Mouse (Mus musculus) c-Kit-positive CD71-positive TER-119-negative erythroid progenitor cells, embryonic 14.5 days (primary cell): ENCODE measurements at regions not wholly inside any gene's neighbourhood (a gene's known extent, or its start where the extent isn't known, plus 50 kb on each side); places are given as distances from the start of the nearest gene placed in this dataset.
A peak's percentile ranks its signal among the peaks of the same experiment; 100 is the strongest.
"Not testable (repeated sequence)": the region's sequence is repeated elsewhere in the genome, so short reads cannot be mapped to it uniquely, and the experiment has no call there.

ENCODE experiments used
- DNase-seq: peaks from one replicate; pipeline ENCODE4 v3.0.0-alpha.2; 2013; ENCODE audit warnings: low read depth

- DNase-seq = no peak
Measured at GRCm38 (mm10) chr9:88221276-88221675, 105.7 kb upstream of the Nt5e start.

GRCm38 (mm10) chr9:88221850-88222353 is 105.1 kb upstream of the Nt5e start:
- DNase-seq = peak; percentile 11

GRCm38 (mm10) chr9:88237126-88237525 is 89.9 kb upstream of the Nt5e start:
- DNase-seq = no peak

DNA sequence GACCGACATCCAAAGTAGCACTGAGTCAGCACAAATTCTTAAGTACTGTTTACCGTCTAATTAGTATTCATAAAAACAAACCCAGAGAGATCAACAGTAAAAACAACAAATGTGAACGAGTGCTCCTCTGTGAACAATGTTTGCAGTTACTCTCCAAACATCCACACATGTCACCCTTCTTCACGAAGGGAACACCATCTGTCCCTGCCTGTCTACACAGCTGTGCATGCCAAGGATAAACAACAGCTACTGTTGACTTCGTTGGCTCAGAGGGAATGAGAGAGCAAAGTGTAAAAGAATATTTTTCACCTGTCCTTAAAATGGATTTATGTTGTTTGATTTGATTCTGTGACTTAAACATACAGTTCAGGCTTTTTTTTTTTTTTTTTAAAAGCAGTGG is 88.7 kb upstream of the Nt5e start:
- no peak for DNase-seq

DNA sequence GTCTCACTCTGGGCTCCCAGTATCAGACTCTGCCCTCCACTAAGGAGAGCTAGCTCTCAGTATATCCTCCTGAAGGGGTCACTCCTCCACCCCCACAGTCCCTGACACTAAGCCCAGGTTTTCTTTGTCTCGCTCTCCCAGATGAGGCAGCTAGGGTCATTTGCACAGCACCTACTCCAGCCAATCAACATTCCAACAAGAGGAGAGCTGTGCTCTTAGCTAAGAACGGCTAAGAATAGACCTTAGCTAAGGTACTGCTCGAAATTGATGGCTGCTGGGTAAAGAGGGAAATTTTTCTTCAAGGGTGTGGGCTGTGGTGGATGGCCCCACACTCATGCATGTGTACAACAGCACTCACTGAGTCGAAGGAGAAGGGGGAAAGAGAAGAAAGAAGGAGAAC is 86.3 kb upstream of the Nt5e start:
- DNase-seq = no peak

GRCm38 (mm10) chr9:88241203-88241995 is 85.6 kb upstream of the Nt5e start:
- peak; percentile 62 for DNase-seq

- DNase-seq = no peak
Measured at GRCm38 (mm10) chr9:88242530-88242929, 84.5 kb upstream of the Nt5e start.

DNA sequence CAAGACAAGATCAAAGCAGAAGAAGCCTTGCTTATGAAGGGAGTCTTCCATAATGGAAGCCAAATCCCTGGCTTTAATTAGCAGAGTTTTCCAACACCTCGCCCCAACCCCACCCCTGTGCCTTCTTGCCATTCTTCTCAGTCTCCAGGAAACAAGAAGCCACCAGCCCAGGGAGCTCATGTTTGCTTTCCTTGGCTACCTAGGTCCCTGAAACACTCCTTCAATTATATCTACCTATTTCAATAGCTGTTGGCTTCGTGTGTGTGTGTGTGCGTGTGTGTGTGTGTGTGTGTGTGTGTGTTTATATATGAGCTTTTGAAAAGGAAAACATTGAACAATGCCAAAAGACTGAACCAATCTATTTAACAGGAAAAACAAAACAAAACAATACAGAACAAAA is 82.5 kb upstream of the Nt5e start:
- DNase-seq = no peak

GRCm38 (mm10) chr9:88255948-88256347 is 71.0 kb upstream of the Nt5e start:
- no peak for DNase-seq

DNA sequence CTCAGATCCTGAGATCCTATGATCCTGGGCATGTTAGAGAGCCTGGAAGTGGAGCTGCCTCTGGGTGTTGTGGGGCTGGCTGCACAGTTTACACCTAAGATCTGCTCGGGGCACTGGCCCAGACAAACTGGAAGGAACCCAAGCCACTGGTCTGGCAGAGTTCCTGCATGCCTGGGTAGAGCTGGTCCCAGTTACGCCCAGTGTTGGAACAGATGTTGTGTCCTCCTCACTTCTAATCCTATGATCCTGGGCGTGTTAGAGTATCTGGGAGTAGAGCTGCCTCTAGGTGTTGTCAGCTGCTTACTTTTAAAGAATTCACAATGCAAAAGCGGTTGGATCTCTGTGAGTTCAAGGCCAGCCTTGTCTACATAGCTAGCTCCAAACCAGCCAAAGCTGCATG is 67.4 kb upstream of the Nt5e start:
- no peak for DNase-seq

- DNase-seq = no peak
Measured at GRCm38 (mm10) chr9:88260072-88260635, 66.8 kb upstream of the Nt5e start.

- DNase-seq = no peak
Measured at GRCm38 (mm10) chr9:88262461-88262860, 64.5 kb upstream of the Nt5e start.

GRCm38 (mm10) chr9:88266346-88266745 is 60.7 kb upstream of the Nt5e start:
- not testable (repeated sequence) for DNase-seq

DNA sequence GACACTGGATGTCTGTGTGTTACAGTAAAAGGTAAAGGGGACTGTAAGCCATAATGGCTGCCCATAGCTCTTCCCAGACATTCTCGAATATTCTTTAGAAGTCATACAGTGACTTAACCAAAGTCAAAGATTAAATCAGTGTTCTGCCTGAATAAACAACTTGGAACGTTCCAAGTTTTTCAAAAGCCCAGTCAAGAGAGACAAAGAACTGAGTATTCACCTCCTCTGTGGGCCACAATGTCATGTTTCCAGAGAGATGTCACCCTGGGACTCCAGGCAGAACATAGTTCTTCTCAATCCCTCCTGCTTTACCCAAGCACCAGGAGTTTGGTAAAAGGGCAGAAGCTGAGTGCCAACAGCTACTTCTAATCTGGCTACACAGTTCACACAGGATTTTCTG is 58.2 kb upstream of the Nt5e start:
- DNase-seq = no peak

DNA sequence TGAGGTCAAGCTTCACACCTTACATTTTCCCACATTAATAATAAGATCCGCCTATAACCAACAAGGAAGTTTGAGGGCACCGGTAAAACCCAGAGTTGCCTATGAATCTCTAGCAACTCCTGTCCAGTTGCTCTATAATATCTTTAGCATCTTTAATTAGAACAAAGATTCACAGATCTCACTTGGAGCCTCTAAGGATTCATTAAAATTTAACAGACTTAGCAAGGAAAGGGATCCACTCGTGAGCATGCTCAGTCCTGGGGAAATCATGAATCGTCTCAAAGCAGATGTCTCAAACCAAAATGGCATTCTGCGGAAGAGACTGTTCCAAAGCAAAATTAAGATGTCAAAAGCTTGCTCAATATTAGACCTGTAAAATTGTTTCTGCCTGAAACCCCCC is 57.8 kb upstream of the Nt5e start:
- DNase-seq = no peak

- DNase-seq = no peak
Measured at GRCm38 (mm10) chr9:88270836-88271235, 56.2 kb upstream of the Nt5e start.

DNA sequence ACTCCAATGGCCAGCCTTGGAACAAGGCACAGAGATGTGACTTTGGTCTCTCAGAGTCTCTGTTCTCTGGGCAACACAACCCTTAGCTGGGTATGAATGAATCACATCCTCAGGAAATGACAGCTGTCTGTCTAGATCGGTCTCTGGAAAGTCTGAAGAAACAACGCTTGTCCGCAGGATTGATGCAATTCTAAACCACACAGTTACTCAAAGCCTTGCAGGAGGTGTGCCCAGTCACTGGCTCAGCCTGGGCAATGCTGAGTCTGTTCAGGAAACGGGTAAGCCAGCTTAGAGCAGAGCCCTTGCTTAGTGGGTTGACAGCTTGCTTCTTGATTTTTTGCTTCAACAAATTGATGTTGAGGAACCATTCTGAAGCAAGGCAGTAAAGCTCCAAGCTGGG is 53.7 kb upstream of the Nt5e start:
- DNase-seq = no peak

- no peak for DNase-seq
Measured at GRCm38 (mm10) chr9:88274040-88274439, 53.0 kb upstream of the Nt5e start.

DNA sequence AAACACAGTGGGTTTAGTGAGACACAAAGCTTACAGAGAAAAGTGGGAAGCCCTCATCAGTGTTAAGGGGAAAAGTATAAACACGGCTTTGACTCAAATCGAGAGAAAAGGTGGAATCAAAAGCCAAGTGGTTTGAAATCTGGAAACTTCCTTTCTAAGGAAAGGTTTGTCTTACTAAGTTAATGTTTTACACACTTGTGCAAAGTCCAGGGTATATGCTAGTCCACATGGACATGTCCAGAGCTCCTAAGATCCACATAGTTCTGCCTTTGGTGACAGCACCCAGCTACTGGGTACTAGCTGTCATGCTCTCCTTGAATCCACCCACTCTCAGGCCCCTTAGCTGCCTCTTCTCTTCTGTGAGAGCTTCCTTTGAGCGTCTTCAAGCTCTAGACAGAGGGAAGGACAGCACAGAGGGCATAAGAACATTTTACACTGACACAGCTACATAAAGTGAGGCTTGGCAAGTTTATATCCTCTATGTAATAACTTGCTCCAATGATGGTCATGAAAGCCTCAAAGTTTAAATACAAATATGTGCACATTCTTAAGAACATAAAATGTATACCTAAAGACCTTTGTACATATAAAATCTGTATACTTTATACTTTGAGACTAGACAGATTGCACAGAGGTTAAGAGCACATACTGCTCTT is 52.2 kb upstream of the Nt5e start:
- DNase-seq = no peak

DNA sequence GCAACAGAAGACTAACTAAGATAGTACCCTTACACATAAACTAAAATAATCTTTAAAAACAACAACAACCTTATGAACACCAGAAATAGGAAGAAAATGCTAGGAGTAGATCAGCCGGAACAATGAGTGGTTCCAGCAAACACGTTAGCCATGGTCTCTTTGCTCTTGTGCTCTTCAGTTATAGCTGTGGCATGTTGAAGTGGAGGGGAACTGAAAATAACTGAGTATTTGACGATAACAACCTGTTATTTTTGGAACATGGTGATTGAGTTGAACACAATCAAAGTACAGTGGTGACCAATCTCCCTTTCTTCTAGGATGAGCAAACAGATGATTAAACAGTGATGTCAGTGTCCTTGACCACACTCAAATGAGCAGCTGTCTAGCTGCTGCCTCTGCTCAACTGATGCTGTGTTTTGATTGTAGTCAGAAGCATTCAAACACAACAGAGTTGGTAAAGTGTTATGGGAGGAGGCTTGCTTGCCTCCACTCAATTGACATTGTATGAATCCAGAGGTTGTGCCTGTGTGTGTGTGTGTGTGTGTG is 50.9 kb upstream of the Nt5e start:
- no peak for DNase-seq

DNA sequence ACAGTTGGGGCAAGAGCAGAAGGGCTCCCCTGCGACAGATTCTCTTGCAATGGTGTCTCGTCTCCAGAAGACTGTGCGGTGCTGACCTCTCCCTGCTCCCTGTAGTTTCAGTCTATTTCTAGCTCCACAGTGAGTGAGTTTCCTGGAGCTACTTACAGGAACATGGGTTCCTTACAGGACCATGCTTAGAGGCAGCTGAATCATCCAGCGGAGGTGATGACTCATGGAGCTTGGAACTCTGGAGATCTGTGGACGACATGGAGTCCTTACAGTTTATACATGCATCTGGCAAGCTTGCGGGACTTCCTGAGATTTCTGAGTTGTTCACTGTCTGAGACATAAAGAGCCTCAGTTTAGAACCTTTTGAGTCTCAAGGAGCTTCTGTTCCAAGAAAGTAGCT is 50.0 kb upstream of the Nt5e start:
- no peak for DNase-seq
